Mouse (Mus musculus) lung, embryonic 16.5 days (tissue): ENCODE results near the gene Zzz3. TPM values are rescaled to one million over a fixed set of nuclear protein-coding genes. Genes with fewer than 3 reads are reported as not detected.
A peak's percentile ranks its signal among the peaks of the same experiment; 100 is the strongest.

ENCODE experiments used
- ATAC-seq: fragments of 200-750 bp; cut with Nextera tagmentation; 2 replicates; pipeline ENCODE4 v1.8.0; 2017; ENCODE audit warnings: low read depth, mild to moderate bottlenecking, moderate library complexity
- H3K27ac ChIP-seq: fragments of 300-500 bp; sonication (generic); 2 replicates; pipeline ENCODE4 v1.5.1; 2014; ENCODE audit warnings: mild to moderate bottlenecking, control low read depth, low read length
- H3K27me3 ChIP-seq: fragments of 300-500 bp; sonication (generic); 2 replicates; pipeline ENCODE4 v1.6.1; 2014; ENCODE audit warnings: low read depth, low read length, mixed read lengths; ENCODE audit not compliant: control insufficient read depth, insufficient read depth
- H3K36me3 ChIP-seq: fragments of 300-500 bp; sonication (generic); 2 replicates; pipeline ENCODE4 v1.6.1; 2014; ENCODE audit warnings: low read length; ENCODE audit not compliant: control insufficient read depth, insufficient read depth
- H3K4me1 ChIP-seq: fragments of 300-500 bp; sonication (generic); replicated peaks from 2 replicates; pipeline ENCODE4 v1.6.1; 2014; ENCODE audit warnings: low read length, mixed read lengths; ENCODE audit not compliant: control insufficient read depth, insufficient read depth
- H3K4me2 ChIP-seq: fragments of 300-500 bp; sonication (generic); 2 replicates; pipeline ENCODE4 v1.6.1; 2014; ENCODE audit warnings: low read depth, low read length, control low read depth
- H3K4me3 ChIP-seq: fragments of 300-500 bp; sonication (generic); 2 replicates; pipeline ENCODE4 v1.5.1; 2014; ENCODE audit warnings: mild to moderate bottlenecking, low read length, control low read depth
- H3K9ac ChIP-seq: fragments of 300-500 bp; sonication (generic); 2 replicates; pipeline ENCODE4 v1.6.1; 2014; ENCODE audit warnings: low read length, control low read depth
- H3K9me3 ChIP-seq: fragments of 300-500 bp; sonication (generic); 2 replicates; pipeline ENCODE4 v1.6.1; 2016; ENCODE audit warnings: low read length; ENCODE audit not compliant: control insufficient read depth
- WGBS: fragments of 180-500 bp; shearing (Covaris S2); extraction: QIAGEN DNeasy Blood & Tissue Kit; methylation state at CpG from one replicate; pipeline ENCODE4 v1.1.7; 2014; 5-methylcytosine and 5-hydroxymethylcytosine counted together
- polyA plus RNA-seq: library from polyadenylated mRNA; unstranded; fragments of >200 nt; fragmentation: Nextera tagmentation; extraction: Ambion mirVana; gene quantifications from 2 replicates; pipeline ENCODE4 v1.2.1, GENCODE M21; 2015

Zzz3 gene
- polyA plus RNA-seq, 1 experiment from 2014 or later = 42.3 TPM

DNA sequence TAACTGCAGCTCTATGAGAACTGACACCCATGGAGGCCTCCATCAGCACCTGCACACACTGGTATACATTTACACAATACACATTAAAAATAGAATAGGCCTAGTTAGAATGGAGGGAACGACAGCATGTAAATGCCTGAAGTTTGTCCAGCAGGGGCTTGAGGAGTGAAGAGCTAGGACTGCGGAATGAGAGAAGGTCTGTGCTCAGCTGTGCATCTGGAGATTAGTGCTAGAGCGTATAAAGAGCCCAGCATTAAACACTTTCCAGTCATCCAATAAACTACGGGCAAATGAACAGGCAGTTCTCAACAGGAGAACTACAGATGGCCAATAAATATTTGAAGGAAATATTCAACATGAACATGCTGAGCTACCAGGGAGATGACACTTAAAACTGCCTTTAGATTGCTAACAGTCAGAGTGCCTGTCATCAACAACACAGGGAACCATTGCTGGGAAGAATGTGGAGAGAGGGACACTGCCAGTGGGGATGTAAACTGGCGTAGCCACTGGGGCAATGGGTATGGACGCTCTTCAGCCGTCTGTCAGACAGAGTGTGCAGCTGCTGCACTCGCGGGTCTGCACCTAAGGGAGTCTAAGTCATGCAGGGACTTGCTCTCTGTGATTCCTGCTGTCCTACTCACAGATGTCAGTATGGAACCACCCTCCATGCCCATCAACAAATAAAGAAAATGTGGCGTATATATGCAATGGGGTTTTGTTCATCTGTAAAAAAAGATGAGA, 41.7 kb upstream of the Zzz3 start:
- H3K4me3 ChIP-seq = no peak overlapping the region
- WGBS = 75% methylated on average over 10 of the region's 10 CpGs
- H3K27me3 ChIP-seq = no peaks in the 10 kb centered on the region
- H3K27ac ChIP-seq = no peak overlapping the region
- 0 out of 2 replicates have a peak, but pooled peaks cover 2% of the 10 kb centered on the region for H3K36me3 ChIP-seq
- H3K4me1 ChIP-seq = peaks cover 1% of the 10 kb centered on the region; the same call in 1 of the 2 replicates
- no peaks in the 10 kb centered on the region for H3K9me3 ChIP-seq
- H3K4me2 ChIP-seq = no peak overlapping the region
- H3K9ac ChIP-seq = no peak overlapping the region
- no peak for ATAC-seq

DNA sequence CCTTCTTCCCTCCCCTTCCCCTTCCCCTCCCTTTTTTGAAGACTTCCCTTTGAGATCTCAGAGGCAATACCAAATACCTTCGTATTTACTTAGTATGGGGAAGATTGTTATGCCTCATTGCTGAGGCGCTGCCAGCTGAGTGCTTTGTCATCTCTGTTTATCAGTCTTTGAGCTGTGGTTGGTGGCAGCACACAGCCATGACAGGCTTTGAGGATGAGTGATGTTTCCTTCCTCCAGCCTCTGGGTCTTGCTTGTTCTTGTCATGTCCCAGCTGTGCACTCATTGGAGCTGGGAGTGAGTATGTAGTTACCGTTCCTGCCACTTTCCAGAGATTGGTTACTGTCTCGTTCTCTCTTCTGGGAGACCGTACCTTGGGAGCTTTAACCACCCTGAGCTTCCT, 39.9 kb upstream of the Zzz3 start:
- H3K4me1 ChIP-seq = no peaks in the 10 kb centered on the region
- H3K9ac ChIP-seq = no peak overlapping the region
- peak overlapping the region; percentile 25; the same call in 1 of the 2 replicates for H3K27ac ChIP-seq
- H3K4me2 ChIP-seq = no peak overlapping the region
- no peak overlapping the region for H3K4me3 ChIP-seq
- peak; percentile 92 for ATAC-seq
- peaks cover 11% of the 10 kb centered on the region for H3K36me3 ChIP-seq
- 16% methylated on average over 5 of the region's 5 CpGs for WGBS
- H3K27me3 ChIP-seq = no peaks in the 10 kb centered on the region
- no peaks in the 10 kb centered on the region for H3K9me3 ChIP-seq

DNA sequence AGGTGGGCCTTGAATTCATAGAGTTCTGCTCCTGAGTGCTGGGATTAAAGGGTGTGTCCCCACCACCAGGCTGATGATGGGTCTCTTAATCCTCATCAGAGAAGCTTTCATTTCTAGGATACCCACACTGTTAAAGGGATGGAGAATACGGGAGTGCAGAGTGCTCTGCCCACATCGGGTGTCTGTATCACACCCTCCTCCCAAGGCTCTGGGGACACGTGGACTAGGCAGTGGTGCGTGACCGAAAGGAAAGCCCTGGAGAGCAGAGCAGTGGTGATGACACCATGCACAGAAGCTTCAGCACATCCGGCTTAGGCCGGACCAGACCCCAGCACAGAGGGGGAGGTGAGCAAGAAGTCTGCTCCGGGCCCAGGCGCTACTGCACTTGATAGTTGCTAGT, 38.5 kb upstream of the Zzz3 start:
- ATAC-seq = no peak
- H3K9me3 ChIP-seq = no peaks in the 10 kb centered on the region
- H3K4me3 ChIP-seq = no peak overlapping the region
- WGBS = 84% methylated on average over 9 of the region's 9 CpGs
- H3K36me3 ChIP-seq = peaks cover 14% of the 10 kb centered on the region
- no peaks in the 10 kb centered on the region for H3K4me1 ChIP-seq
- H3K4me2 ChIP-seq = no peak overlapping the region
- H3K9ac ChIP-seq = no peak overlapping the region
- H3K27me3 ChIP-seq = no peaks in the 10 kb centered on the region
- no peak overlapping the region for H3K27ac ChIP-seq

DNA sequence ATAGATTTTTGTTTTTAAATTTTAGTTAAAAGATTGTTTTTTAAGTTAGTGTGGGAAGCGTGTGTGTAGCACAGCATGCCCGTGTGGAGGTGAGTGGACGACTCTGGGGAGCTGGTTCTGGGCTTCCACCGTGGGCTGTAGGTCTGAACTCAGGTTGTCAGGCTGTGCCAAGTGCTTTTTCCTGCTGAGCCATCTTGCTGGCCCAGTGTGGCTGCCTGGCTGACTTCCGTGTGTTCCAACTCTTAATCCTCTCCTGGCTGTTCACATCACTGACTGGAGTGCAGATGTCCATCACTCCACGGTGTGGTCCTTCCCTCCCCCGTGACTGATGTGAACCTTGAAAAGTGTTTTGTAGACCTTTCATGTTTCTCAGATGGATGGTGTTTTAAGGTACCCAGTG, 36.1 kb upstream of the Zzz3 start:
- Histone ChIP-seq H3K9ac (no peak overlapping the region), H3K4me1 (no peaks in the 10 kb centered on the region), H3K27ac (no peak overlapping the region), H3K4me3 (no peak overlapping the region), H3K9me3 (no peaks in the 10 kb centered on the region), H3K4me2 (no peak overlapping the region), H3K36me3 (peaks cover 27% of the 10 kb centered on the region), H3K27me3 (no peaks in the 10 kb centered on the region)
- WGBS = 79% methylated on average over 7 of the region's 7 CpGs
- no peak for ATAC-seq

DNA sequence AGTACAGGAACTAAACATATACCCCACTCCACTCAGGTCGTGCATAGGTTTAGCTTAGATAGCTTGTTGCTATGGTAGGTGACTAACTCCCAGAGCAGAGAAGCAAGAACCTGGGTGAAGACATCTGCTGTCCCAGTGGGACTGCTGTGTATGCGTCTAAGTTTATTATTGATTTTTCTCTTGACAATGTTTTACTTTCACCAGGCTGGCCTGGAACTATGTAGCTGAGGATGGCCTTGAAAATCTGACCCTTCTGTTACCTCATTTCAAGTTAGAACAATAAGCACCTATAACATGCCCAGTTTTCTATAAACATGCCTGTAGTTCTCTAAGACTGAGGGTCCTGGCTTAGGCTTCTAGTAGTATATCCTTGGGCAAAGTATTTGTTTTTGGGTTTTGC, 31.1 kb upstream of the Zzz3 start:
- Histone ChIP-seq H3K4me2 (no peak overlapping the region), H3K4me3 (no peak overlapping the region), H3K36me3 (peaks cover 46% of the 10 kb centered on the region), H3K27me3 (no peaks in the 10 kb centered on the region), H3K27ac (no peak overlapping the region), H3K4me1 (no peaks in the 10 kb centered on the region), H3K9ac (no peak overlapping the region), H3K9me3 (no peaks in the 10 kb centered on the region)
- ATAC-seq = no peak
- 92% methylated on average over 2 of the region's 2 CpGs for WGBS

DNA sequence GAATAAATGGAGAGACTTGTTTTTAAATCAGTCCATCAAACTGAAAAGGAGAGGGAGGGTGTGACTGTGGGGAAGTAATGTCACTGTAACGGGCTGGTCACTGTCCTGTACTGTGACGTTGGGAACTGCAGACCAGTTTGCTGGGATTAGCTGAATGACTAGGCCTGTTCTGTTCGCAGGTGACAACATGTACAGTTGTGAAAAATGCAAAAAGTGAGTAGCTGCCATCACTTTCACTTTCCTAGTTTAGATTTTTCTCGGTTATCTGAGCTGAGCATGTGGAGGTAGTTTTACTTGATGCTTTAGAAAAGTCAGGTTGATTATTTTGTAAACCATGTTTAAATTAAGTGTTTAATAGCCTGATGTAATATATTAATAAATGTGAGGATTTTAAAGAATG, 19.2 kb upstream of the Zzz3 start:
- no peak overlapping the region for H3K9ac ChIP-seq
- H3K27me3 ChIP-seq = no peaks in the 10 kb centered on the region
- no peak for ATAC-seq
- peaks cover 34% of the 10 kb centered on the region for H3K36me3 ChIP-seq
- 86% methylated on average over 4 of the region's 4 CpGs for WGBS
- no peak overlapping the region for H3K4me3 ChIP-seq
- H3K4me1 ChIP-seq = no peaks in the 10 kb centered on the region
- H3K4me2 ChIP-seq = no peak overlapping the region
- H3K27ac ChIP-seq = no peak overlapping the region
- H3K9me3 ChIP-seq = no peaks in the 10 kb centered on the region

DNA sequence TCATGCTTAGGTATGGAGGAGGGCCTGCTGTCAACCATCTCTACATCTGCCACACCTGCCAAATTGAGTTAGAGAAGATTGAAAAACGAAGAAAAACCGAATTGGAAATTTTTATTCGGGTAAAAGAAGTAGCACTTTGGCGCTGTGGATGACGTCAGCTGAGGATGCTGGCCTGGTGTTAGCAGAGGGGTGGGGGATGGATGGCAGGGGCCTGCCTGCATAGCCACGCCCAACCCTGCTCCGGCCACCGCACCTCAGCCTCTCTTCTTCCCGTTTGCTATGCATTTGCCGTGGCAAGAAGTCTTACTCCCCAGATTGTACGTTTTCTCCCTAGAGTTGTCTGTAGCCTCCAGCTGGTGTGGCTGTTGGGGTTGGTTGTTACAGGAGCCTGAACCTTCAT, 11.2 kb upstream of the Zzz3 start:
- H3K36me3 ChIP-seq = peaks cover 33% of the 10 kb centered on the region
- no peak overlapping the region for H3K4me3 ChIP-seq
- ATAC-seq = no peak
- H3K27ac ChIP-seq = no peak overlapping the region
- H3K27me3 ChIP-seq = no peaks in the 10 kb centered on the region
- no peaks in the 10 kb centered on the region for H3K4me1 ChIP-seq
- no peak overlapping the region for H3K4me2 ChIP-seq
- H3K9me3 ChIP-seq = no peaks in the 10 kb centered on the region
- WGBS = 61% methylated on average over 11 of the region's 11 CpGs
- no peak overlapping the region for H3K9ac ChIP-seq

DNA sequence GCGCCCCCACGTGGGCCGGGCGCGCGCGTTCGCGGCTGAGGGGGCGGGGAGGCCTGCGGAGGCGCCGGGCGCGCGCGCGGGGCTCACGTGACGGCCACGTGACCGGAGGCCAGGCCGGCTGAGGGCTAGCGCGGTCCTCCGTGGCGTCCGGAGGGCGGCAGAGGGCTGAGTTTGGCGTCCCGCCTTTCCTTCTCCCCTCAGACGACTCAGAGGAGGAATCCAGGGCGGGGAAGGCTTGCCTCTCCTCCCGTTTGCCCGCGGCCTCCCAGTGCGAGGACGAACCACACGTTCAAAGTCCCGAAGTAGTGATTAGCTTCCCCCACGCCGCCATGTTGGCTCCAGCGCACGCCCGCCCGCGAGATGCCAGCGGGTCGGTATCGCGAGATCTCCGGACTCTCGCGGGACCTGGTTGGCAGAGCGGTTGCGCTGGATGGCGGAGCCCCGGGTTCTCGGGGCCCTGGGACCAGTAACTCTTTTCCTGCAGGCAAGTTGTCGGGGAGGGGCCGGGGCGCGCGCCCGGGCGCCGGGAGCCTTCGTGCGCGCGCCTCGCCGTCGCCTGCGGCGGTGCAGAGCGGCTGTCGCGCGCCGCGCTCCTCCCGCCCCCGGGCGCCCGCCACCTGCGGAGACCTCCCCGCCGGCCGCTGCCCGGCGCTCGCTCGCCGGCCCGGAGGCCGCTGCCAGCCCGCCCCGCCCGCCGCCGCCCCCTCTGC, 1.2 kb downstream of the Zzz3 start:
- peak overlapping the region; percentile 71 for H3K4me2 ChIP-seq

DNA sequence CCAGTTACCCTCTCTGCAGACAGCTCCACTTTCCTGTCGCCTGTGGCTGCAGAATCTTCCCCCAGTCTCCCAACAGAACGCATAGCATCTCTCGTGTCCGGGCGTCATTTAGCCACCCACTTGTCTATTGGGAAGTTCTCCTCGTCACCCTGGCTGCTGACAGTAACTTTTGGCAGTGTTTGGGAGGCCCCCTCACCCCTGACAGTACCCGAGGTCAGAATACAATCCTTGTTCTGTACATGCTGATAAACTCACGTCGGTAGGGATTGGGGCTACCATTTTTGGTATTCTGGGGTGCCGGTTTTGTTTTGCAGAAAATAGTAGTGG, 1.7 kb downstream of the Zzz3 start:
- Histone ChIP-seq H3K4me3 (peak overlapping the region; percentile 84), H3K9ac (peak overlapping the region; percentile 93), H3K27ac (peak overlapping the region; percentile 94), H3K27me3 (no peaks in the 10 kb centered on the region), H3K4me2 (peak overlapping the region; percentile 71), H3K36me3 (no peaks in the 10 kb centered on the region), H3K4me1 (peaks cover 14% of the 10 kb centered on the region), H3K9me3 (no peaks in the 10 kb centered on the region)
- no peak for ATAC-seq
- WGBS = 0% methylated on average over 10 of the region's 10 CpGs

More for the DNA sequence above, 1.2 kb downstream of the Zzz3 start:
- ATAC-seq = peak; percentile 91
- H3K9ac ChIP-seq = peak overlapping the region; percentile 93
- peak overlapping the region; percentile 84 for H3K4me3 ChIP-seq
- under 1% methylated on average over 46 of the region's 102 CpGs for WGBS
- peaks cover 14% of the 10 kb centered on the region for H3K4me1 ChIP-seq
- H3K27me3 ChIP-seq = no peaks in the 10 kb centered on the region
- peak overlapping the region; percentile 94 for H3K27ac ChIP-seq
- no peaks in the 10 kb centered on the region for H3K9me3 ChIP-seq
- peaks cover 2% of the 10 kb centered on the region for H3K36me3 ChIP-seq
